Mouse (Mus musculus) forebrain, embryonic 10.5 days (tissue): Measurements from ENCODE around the gene Pi16. TPM values are rescaled to one million over a fixed set of nuclear protein-coding genes. Genes with fewer than 3 reads are reported as not detected.
"Not testable (repeated sequence)": the region's sequence is repeated elsewhere in the genome, so short reads cannot be mapped to it uniquely, and the experiment has no call there.

Experiments
- DNase-seq: peaks from one replicate; pipeline ENCODE4 v3.0.0-alpha.2; 2017; ENCODE audit warnings: low spot score; ENCODE audit errors: extremely low spot score
- H3K27ac ChIP-seq: fragments of 300-500 bp; sonication (generic); 2 replicates; pipeline ENCODE4 v1.5.1; 2016; ENCODE audit warnings: mild to moderate bottlenecking
- H3K27me3 ChIP-seq: fragments of 300-500 bp; sonication (generic); 2 replicates; pipeline ENCODE4 v1.6.1; 2016; ENCODE audit warnings: mild to moderate bottlenecking; ENCODE audit not compliant: poor library complexity, severe bottlenecking
- H3K36me3 ChIP-seq: fragments of 300-500 bp; sonication (generic); replicated peaks from 2 replicates; pipeline ENCODE4 v1.6.1; 2016; ENCODE audit warnings: mild to moderate bottlenecking, moderate library complexity
- H3K4me1 ChIP-seq: fragments of 300-500 bp; sonication (generic); 2 replicates; pipeline ENCODE4 v1.6.1; 2016
- H3K4me3 ChIP-seq: fragments of 300-500 bp; sonication (generic); 2 replicates; pipeline ENCODE4 v1.5.1; 2016; ENCODE audit warnings: mild to moderate bottlenecking, moderate library complexity
- H3K9me3 ChIP-seq: fragments of 300-500 bp; sonication (generic); 2 replicates; pipeline ENCODE4 v1.6.1; 2016; ENCODE audit warnings: mild to moderate bottlenecking, moderate library complexity
- WGBS: fragments of 180-500 bp; shearing (Covaris S2); methylation state at CpG from one replicate; pipeline ENCODE4 v1.1.7; 2016; 5-methylcytosine and 5-hydroxymethylcytosine counted together
- polyA plus RNA-seq: library from polyadenylated mRNA; unstranded; fragments of >200 nt; fragmentation: Nextera tagmentation; extraction: Ambion mirVana; gene quantifications from 2 replicates; pipeline ENCODE4 v1.2.1, GENCODE M21; 2016

Pi16 gene
- 0.71 and 0.73 TPM in 2 replicates for polyA plus RNA-seq

DNA sequence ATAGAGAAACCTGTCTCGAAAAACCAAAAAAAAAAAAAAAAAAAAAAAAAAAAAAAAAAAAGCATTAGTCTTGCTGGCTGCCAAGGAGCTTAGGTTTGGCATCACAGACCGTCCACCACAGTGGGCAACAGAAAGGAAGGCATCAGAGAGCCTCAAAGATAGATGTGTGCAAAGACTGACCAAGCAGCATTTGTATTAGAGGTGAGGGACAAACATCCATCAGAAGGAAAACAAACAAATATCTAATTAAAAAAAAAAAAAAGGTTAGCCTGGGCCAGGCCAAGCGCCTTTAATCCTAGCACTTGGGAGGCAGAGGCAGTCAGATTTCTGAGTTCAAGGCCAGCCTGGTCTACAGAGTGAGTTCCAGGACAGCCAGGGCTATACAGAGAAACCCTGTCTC lies at the start of gene Pi16:
Gene Pi16 (plus strand): TSS at position 301 of the 400 bp plus-strand sequence.
- Histone ChIP-seq H3K27ac (peak within 1 kb of the TSS; percentile 48; the same call in 1 of the 2 replicates), H3K4me1 (peaks cover 47% of the 10 kb centered on the region)

DNA sequence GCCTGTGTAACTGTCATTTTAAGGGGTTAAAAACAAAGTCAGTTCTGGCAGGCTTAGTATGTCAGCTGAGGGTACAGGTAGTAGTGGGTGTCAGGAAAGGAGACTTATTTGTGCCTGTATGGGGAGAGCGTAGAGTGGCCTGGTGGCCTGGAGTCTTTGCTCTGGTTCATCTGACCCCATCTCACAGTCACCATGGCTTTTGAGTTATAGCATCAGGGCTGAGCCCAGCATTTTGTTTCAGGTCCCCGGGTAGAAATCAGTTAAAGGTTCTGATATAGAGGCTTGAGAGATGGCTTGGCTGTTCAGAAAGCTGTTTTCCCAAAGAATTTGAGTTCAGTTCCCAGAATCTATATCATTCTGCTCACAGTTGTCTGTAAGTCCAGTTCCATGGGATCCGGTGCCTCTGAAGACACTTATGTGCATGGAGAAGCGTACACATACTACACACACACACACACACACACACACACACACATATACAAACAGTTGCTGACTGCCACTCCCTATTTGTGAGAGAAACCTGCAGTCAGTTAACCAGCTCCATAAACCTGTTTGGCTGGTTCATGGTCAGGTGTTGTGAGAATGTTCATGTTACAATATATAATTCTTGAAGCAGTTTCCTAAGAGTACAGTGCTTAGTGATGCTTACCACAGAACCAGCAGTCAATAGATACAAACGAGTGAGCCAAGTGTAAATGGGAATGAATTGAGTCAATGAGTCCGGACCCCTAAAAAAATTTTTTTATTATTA lies 49.4 kb upstream of the Pi16 start:
- no peaks in the 10 kb centered on the region for H3K27me3 ChIP-seq
- no peak for DNase-seq
- WGBS: 64% methylated on average over 6 of the region's 6 CpGs
- H3K4me3 ChIP-seq: peak overlapping the region; percentile 93
- peak overlapping the region; percentile 95 for H3K27ac ChIP-seq
- H3K36me3 ChIP-seq: no peaks in the 10 kb centered on the region
- H3K9me3 ChIP-seq: no peaks in the 10 kb centered on the region
- H3K4me1 ChIP-seq: peaks cover 30% of the 10 kb centered on the region

More for the DNA sequence above, at the start of gene Pi16:
- H3K27me3 ChIP-seq: peaks cover 39% of the 10 kb centered on the region
- H3K9me3 ChIP-seq, H3K4me3 ChIP-seq, DNase-seq, H3K36me3 ChIP-seq: not testable (repeated sequence)
- WGBS: 93% methylated on average over 3 of the region's 3 CpGs

DNA sequence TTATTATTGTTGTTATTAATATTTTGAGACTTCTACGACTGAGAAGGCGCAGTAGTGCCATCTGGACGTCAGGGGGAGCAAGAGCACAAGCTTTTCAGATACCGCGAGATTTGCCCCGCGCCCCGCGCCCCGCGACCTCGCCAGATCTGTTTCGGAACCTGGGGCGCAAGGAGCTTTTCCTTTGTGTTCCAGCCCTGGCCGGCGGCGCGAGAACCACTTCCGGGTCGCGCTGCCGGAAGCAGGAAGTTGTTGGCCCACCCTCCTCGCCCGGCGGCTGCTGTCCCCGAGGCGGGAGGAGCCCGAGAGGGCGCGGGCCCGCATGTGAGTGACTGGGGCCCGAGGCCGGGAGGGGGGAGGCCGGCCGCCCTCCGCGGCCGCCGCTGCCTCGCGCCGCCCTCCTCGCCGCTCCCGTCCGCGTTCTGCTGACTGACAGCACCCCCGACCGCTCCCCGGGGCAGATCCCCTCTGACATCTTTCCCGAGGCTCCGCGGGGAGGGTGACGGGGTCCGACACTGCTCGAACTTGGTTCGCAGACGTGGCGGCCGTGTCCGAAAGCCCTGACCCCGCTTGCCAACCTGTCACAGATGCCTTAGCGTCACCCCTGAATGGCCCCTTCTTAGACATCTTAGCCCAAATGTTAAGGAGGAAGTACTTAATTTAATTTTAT lies 48.7 kb upstream of the Pi16 start, which contains the start of gene BC004004:
Gene BC004004 (plus strand): TSS at position 107 of the 667 bp plus-strand sequence.
- Histone ChIP-seq H3K27ac (peak within 1 kb of the TSS; percentile 95), H3K36me3 (no peaks in the 10 kb centered on the region), H3K27me3 (no peaks in the 10 kb centered on the region), H3K4me1 (peaks cover 28% of the 10 kb centered on the region), H3K4me3 (peak within 1 kb of the TSS; percentile 93), H3K9me3 (no peaks in the 10 kb centered on the region)
- WGBS: under 1% methylated on average over 63 of the region's 63 CpGs
- DNase-seq: peak; percentile 96

DNA sequence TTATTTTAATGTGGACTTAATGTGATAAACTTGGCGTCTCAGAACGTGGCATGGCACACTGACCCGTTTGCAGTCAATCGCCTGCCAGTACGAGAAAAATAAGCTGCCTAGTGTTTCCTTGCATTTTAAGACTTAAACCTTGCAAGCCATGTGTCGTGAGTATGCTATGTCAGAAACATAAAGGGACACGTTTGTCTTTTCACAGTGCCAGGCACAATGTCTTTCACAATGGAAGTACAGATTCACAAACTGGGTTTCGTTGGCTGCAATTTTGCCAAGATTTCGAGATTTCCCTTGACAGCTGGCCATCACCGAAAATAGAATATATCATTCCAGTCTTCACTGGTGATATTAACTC lies 48.2 kb upstream of the Pi16 start:
- peak overlapping the region; percentile 95 for H3K27ac ChIP-seq
- H3K4me3 ChIP-seq: peak overlapping the region; percentile 93
- no peaks in the 10 kb centered on the region for H3K27me3 ChIP-seq
- H3K9me3 ChIP-seq: no peaks in the 10 kb centered on the region
- no peaks in the 10 kb centered on the region for H3K36me3 ChIP-seq
- peaks cover 25% of the 10 kb centered on the region for H3K4me1 ChIP-seq
- DNase-seq: no peak
- WGBS: 28% methylated on average over 10 of the region's 10 CpGs

DNA sequence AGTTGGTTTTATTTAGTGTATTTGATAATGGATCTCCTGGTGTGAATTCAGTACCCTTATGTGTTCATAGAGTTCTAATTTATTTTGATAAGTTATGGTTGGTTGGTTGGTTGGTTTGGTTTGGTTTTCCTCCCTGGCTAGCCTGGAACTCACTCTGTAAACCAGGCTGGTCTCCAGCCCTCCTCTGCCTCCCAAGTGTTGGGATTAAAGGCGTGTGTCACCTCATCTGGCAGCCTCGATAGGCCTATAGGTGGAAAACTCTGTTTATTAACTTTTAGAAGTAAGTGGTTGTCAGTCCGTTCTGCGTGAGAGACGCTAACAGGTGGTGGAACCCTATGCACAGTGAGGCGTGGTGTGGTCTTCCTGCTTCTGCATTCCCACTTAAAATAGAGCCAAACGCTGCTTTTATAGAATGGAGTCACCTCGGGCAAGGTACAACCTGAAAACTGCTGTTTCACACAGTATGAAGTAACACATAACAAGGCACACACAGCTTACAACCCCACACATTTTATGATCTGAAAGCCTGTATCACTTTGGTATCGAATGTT lies 47.3 kb upstream of the Pi16 start:
- 94% methylated on average over 9 of the region's 9 CpGs for WGBS
- peak overlapping the region; percentile 93; the same call in 1 of the 2 replicates for H3K4me3 ChIP-seq
- no peaks in the 10 kb centered on the region for H3K9me3 ChIP-seq

DNA sequence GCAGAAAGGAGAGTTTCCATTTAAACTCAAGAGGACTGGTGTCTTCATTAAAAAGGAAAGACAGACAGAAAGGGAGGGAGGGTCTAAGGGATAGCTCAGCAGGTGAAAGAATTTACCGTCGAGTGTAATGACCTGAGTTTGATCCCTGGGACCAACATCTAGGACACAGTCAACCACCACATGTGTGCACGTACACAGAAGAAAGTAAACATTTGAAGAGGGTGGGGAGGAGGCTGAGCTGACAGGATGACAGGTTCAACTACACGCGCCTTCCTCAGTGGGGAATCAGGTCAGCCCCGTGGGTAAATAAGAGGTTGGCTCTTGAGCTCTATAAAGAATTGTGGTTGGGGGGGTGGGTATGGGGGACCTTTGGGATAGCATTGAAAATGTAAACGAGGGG lies 44.3 kb upstream of the Pi16 start:
- H3K27ac ChIP-seq: no peak overlapping the region
- H3K36me3 ChIP-seq: 0 out of 2 replicates have a peak, but pooled peaks cover 3% of the 10 kb centered on the region
- peaks cover 20% of the 10 kb centered on the region for H3K4me1 ChIP-seq
- DNase-seq: no peak
- no peak overlapping the region for H3K4me3 ChIP-seq
- H3K27me3 ChIP-seq: no peaks in the 10 kb centered on the region
- WGBS: 93% methylated on average over 7 of the region's 7 CpGs
- no peaks in the 10 kb centered on the region for H3K9me3 ChIP-seq

More for the DNA sequence above, 47.3 kb upstream of the Pi16 start:
- Histone ChIP-seq H3K27ac (no peak overlapping the region), H3K27me3 (no peaks in the 10 kb centered on the region), H3K36me3 (no peaks in the 10 kb centered on the region), H3K4me1 (peaks cover 20% of the 10 kb centered on the region)
- DNase-seq: no peak

DNA sequence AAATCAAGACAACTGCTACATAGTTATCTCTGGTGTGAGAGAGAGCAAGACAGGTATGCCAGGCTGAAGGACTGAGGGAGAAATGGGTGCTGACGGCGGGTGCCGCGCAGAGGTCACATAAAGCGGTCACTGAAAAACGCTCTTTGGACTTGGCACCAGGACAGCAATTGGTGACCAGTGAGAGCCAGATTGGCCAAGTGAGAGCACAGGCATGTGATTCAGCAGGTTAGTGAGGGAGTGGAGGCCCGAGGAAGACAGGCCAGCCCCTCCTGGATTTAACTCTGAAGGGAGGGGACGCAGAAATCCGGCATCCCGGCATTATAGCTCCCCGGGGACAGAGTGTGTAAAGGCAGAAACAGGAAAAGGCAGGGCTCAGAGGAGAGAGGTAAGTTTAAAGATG lies 43.6 kb upstream of the Pi16 start:
- H3K27me3 ChIP-seq: no peaks in the 10 kb centered on the region
- no peak overlapping the region for H3K27ac ChIP-seq
- H3K4me3 ChIP-seq: no peak overlapping the region
- no peak for DNase-seq
- WGBS: 89% methylated on average over 11 of the region's 11 CpGs
- no peaks in the 10 kb centered on the region for H3K9me3 ChIP-seq
- H3K36me3 ChIP-seq: peaks cover 10% of the 10 kb centered on the region
- peaks cover 17% of the 10 kb centered on the region for H3K4me1 ChIP-seq

DNA sequence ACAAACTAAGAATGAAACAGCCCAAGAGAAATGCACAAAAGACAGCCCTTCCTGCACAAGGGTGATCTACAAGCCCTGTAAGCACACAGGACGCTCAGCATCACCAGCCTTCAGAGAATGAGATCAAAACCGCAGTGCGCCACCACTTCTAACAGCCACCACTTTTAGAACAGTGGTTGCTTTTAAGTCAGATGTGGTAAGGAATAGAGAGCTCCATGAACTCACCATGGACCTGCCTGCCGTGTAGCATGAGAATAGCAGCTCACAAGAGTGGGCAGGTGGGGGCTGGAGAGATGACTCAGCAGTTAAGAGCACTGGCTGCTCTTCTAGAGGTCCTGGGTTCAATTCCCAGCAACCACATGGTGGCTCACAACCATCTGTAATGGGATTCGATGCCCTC lies 37.1 kb upstream of the Pi16 start:
- peaks cover 39% of the 10 kb centered on the region for H3K36me3 ChIP-seq
- DNase-seq: no peak
- H3K27me3 ChIP-seq: no peaks in the 10 kb centered on the region
- H3K9me3 ChIP-seq: no peaks in the 10 kb centered on the region
- H3K27ac ChIP-seq: no peak overlapping the region
- no peak overlapping the region for H3K4me3 ChIP-seq
- H3K4me1 ChIP-seq: peaks cover 26% of the 10 kb centered on the region
- WGBS: 96% methylated on average over 5 of the region's 5 CpGs

DNA sequence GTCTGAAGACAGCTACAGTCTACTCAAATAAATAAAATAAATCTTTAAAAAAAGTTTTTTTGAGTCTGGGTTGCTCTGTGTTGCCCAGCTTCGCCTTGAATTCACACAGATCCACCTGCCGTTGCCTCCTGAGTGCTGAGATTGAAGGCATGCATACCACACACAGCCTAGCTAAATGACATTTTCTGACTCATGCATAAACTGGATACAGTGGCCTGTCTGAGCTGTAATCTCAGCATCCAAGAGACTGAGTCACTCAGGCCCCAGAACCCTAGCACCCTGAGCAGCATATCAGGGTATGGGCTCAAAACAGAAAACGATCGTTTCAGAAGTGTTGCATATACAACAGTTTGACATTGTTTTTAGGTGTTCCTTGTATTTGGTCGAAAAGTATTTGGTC lies 35.9 kb upstream of the Pi16 start:
- no peak overlapping the region for H3K4me3 ChIP-seq
- H3K9me3 ChIP-seq: peaks cover 4% of the 10 kb centered on the region; the same call in 1 of the 2 replicates
- H3K36me3 ChIP-seq: peaks cover 50% of the 10 kb centered on the region
- no peaks in the 10 kb centered on the region for H3K27me3 ChIP-seq
- 88% methylated on average over 5 of the region's 5 CpGs for WGBS
- DNase-seq: no peak
- peaks cover 26% of the 10 kb centered on the region for H3K4me1 ChIP-seq
- peak overlapping the region; percentile 74 for H3K27ac ChIP-seq

DNA sequence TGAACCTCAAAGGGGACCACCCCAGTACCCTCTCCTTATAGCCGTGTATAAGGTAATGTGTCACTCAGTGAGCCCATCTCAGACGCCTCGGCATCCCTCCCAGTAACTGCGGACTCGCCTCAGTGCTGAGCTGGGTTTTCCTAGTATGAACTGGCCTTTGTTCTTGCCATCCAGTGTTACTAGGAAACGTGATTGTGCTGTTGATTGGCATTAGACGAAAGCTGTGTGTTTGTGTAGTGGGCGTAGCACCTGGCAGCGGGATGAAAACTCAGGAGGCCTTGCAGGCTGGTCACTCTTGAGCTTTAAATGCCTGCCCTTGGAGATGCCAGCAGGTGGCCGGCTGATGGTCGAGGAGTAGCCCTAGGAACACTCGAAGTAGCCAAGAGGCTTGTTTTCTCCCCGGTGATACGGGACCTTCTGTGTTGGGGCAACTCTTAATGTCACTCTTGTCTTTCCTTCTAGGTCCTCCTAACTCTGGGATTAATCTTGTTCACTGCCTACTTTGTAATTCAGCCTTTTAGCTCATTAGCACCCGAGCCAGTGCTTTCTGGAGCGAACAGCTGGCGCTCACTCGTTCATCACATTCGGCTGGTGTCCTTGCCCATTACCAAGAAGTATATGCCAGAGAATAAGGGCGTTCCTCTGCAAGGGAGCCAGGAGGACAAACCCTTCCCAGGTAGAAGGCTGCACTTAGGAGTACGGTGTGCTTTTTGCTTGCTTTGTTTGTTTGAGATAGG lies 35.1 kb upstream of the Pi16 start:
- peak overlapping the region; percentile 2; the same call in 1 of the 2 replicates for H3K4me3 ChIP-seq
- peaks cover 26% of the 10 kb centered on the region for H3K4me1 ChIP-seq
- DNase-seq: peak; percentile 44
- 62% methylated on average over 21 of the region's 21 CpGs for WGBS
- peak overlapping the region; percentile 74 for H3K27ac ChIP-seq
- H3K9me3 ChIP-seq: peaks cover 5% of the 10 kb centered on the region; the same call in 1 of the 2 replicates
- peaks cover 54% of the 10 kb centered on the region for H3K36me3 ChIP-seq
- H3K27me3 ChIP-seq: no peaks in the 10 kb centered on the region

DNA sequence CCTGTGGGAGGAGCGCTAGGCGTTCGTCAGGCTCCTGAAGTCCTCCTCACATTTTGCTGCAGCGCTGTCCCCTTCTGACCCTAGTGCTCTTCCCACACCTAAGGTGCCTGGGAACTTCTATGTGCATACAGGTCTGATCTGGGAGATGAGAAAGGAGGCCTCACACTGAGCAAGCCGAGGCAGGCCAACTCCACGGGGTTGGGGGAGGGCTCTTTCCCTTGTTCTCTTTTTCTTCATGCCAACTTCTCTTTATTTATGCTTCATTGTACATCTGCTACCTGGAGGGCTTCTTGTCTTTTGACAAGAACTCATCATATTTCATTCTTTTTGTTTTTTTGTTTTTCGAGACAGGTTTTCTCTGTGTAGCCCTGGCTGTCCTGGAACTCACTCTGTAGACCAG lies 25.7 kb upstream of the Pi16 start:
- 92% methylated on average over 7 of the region's 7 CpGs for WGBS
- no peak for DNase-seq
- Histone ChIP-seq H3K27me3 (no peaks in the 10 kb centered on the region), H3K36me3 (peaks cover 34% of the 10 kb centered on the region), H3K4me1 (peaks cover 8% of the 10 kb centered on the region; the same call in 1 of the 2 replicates), H3K9me3 (no peaks in the 10 kb centered on the region), H3K27ac (no peak overlapping the region), H3K4me3 (no peak overlapping the region)

DNA sequence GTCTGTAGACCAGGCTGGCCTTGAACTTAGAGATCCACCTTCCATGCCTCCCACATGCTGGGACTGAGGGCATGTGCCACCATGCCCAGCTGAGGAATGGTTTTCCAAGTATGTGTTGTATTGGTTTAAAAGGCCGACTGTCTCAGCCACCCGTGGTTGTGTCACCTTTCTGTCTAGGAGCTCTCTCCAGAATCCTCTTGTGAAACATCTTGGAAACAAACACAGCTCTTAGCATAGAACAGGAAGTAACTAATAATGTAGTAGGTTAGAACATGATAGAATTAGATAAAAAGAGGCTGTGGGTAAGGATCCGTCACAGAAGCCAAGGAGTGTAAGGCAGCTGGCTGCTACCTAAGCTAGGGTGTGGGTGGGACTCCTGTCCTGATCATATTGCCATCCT lies 24.5 kb upstream of the Pi16 start:
- Histone ChIP-seq H3K4me3 (no peak overlapping the region), H3K9me3 (no peaks in the 10 kb centered on the region), H3K27me3 (no peaks in the 10 kb centered on the region), H3K36me3 (peaks cover 44% of the 10 kb centered on the region), H3K4me1 (peaks cover 17% of the 10 kb centered on the region; the same call in 1 of the 2 replicates), H3K27ac (no peak overlapping the region)
- no peak for DNase-seq
- WGBS: 94% methylated on average over 3 of the region's 3 CpGs
